Mouse (Mus musculus) lung, postnatal 0 days (tissue): Measurements from ENCODE around the gene App. TPM values are rescaled to one million over a fixed set of nuclear protein-coding genes. Genes with fewer than 3 reads are reported as not detected.
A peak's percentile ranks its signal among the peaks of the same experiment; 100 is the strongest.

ENCODE experiments used
- ATAC-seq: fragments of 200-750 bp; cut with Nextera tagmentation; 2 replicates; pipeline ENCODE4 v1.8.0; 2017; ENCODE audit warnings: moderate library complexity
- DNase-seq: peaks from one replicate; pipeline ENCODE4 v3.0.0-alpha.2; 2016; ENCODE audit warnings: low spot score
- H3K27ac ChIP-seq: fragments of 300-500 bp; sonication (generic); 2 replicates; pipeline ENCODE4 v1.5.1; 2014; ENCODE audit warnings: antibody characterized with exemption, mild to moderate bottlenecking, low read length, mixed read lengths
- H3K27me3 ChIP-seq: fragments of 300-500 bp; sonication (generic); replicated peaks from 2 replicates; pipeline ENCODE4 v1.6.1; 2014; ENCODE audit warnings: low read length, mixed read lengths; ENCODE audit not compliant: insufficient read depth
- H3K36me3 ChIP-seq: fragments of 300-500 bp; sonication (generic); 2 replicates; pipeline ENCODE4 v1.6.1; 2014; ENCODE audit warnings: low read length, mixed read lengths; ENCODE audit not compliant: insufficient read depth
- H3K4me1 ChIP-seq: fragments of 300-500 bp; sonication (generic); 2 replicates; pipeline ENCODE4 v1.6.1; 2014; ENCODE audit warnings: antibody characterized with exemption, low read depth, low read length, mixed read lengths; ENCODE audit not compliant: insufficient read depth
- H3K4me2 ChIP-seq: fragments of 300-500 bp; sonication (generic); replicated peaks from 2 replicates; pipeline ENCODE4 v1.6.1; 2014; ENCODE audit warnings: low read depth, mild to moderate bottlenecking, low read length, moderate library complexity, mixed read lengths
- H3K4me3 ChIP-seq: fragments of 300-500 bp; sonication (generic); 2 replicates; pipeline ENCODE4 v1.5.1; 2014; ENCODE audit warnings: low read depth, low read length
- H3K9ac ChIP-seq: fragments of 300-500 bp; sonication (generic); replicated peaks from 2 replicates; pipeline ENCODE4 v1.6.1; 2014; ENCODE audit warnings: low read depth, mild to moderate bottlenecking
- H3K9me3 ChIP-seq: fragments of 300-500 bp; sonication (generic); 2 replicates; pipeline ENCODE4 v1.6.1; 2016; ENCODE audit warnings: low read length, mixed read lengths
- CTCF ChIP-seq: IDR thresholded peaks from 2 replicates; pipeline ENCODE4 v1.5.1; 2016; ENCODE audit warnings: antibody characterized with exemption, mild to moderate bottlenecking
- EP300 ChIP-seq: IDR thresholded peaks from 2 replicates; pipeline ENCODE4 v1.6.1; 2016; ENCODE audit warnings: antibody characterized with exemption, mild to moderate bottlenecking, control low read depth
- WGBS: fragments of 180-500 bp; shearing (Covaris S2); extraction: QIAGEN DNeasy Blood & Tissue Kit; methylation state at CpG from one replicate; pipeline ENCODE4 v1.1.7; 2014; 5-methylcytosine and 5-hydroxymethylcytosine counted together
- polyA plus RNA-seq: library from polyadenylated mRNA; unstranded; fragments of >200 nt; fragmentation: Nextera tagmentation; extraction: Ambion mirVana; gene quantifications from 2 replicates; pipeline ENCODE4 v1.2.1, GENCODE M21; 2015

Gene App
- polyA plus RNA-seq, 1 experiment from 2014 or later, result 425 TPM

- Histone ChIP-seq H3K9ac (no peak overlapping the region), H3K36me3 (peaks cover 33% of the 10 kb centered on the region), H3K4me3 (no peak overlapping the region), H3K27me3 (no peaks in the 10 kb centered on the region), H3K9me3 (no peaks in the 10 kb centered on the region), H3K4me2 (no peak overlapping the region), H3K4me1 (peaks cover 11% of the 10 kb centered on the region), H3K27ac (peak overlapping the region; percentile 8; the same call in 1 of the 2 replicates)
- no peak for DNase-seq
- WGBS, result 83% methylated on average over 15 of the region's 15 CpGs
- TF ChIP-seq EP300, result peak; percentile 54; the same call in 1 of the 2 replicates
- TF ChIP-seq CTCF, result no peak
- ATAC-seq, result no peak; the same call in 1 of the 2 replicates
Measured at GRCm38 (mm10) chr16:84973446-84974175, 200.0 kb downstream of the App start.

GRCm38 (mm10) chr16:84971535-84972330 lies 201.8 kb downstream of the App start:
- ATAC-seq (peak; percentile 60), DNase-seq (peak; percentile 62)
- Histone ChIP-seq H3K4me1 (peaks cover 11% of the 10 kb centered on the region), H3K4me2 (0 out of 2 replicates have a peak overlapping the region, but pooled peaks have one; percentile 19), H3K27me3 (no peaks in the 10 kb centered on the region), H3K9me3 (no peaks in the 10 kb centered on the region), H3K36me3 (peaks cover 22% of the 10 kb centered on the region; the same call in 1 of the 2 replicates), H3K27ac (peak overlapping the region; percentile 66; the same call in 1 of the 2 replicates), H3K4me3 (no peak overlapping the region), H3K9ac (no peak overlapping the region)
- TF ChIP-seq EP300 (0 out of 2 replicates have a peak, but pooled peaks have one; percentile 24), CTCF (no peak)
- WGBS, result 30% methylated on average over 16 of the region's 16 CpGs

GRCm38 (mm10) chr16:84969026-84969425 lies 204.5 kb downstream of the App start:
- no peak overlapping the region for H3K4me2 ChIP-seq
- H3K4me1 ChIP-seq, result peaks cover 11% of the 10 kb centered on the region
- no peak overlapping the region for H3K4me3 ChIP-seq
- 93% methylated on average over 7 of the region's 7 CpGs for WGBS
- no peak overlapping the region for H3K9ac ChIP-seq
- no peak overlapping the region for H3K27ac ChIP-seq
- ATAC-seq, result no peak
- peaks cover 18% of the 10 kb centered on the region; the same call in 1 of the 2 replicates for H3K36me3 ChIP-seq
- no peak for DNase-seq
- no peaks in the 10 kb centered on the region for H3K9me3 ChIP-seq
- TF ChIP-seq EP300 (no peak), CTCF (no peak)
- H3K27me3 ChIP-seq, result no peaks in the 10 kb centered on the region

GRCm38 (mm10) chr16:84966983-84967382 lies 206.6 kb downstream of the App start:
- TF ChIP-seq CTCF, result no peak
- no peak for TF ChIP-seq EP300
- Histone ChIP-seq H3K4me1 (peaks cover 6% of the 10 kb centered on the region), H3K4me2 (no peak overlapping the region), H3K9me3 (no peaks in the 10 kb centered on the region), H3K27ac (no peak overlapping the region), H3K27me3 (no peaks in the 10 kb centered on the region), H3K9ac (no peak overlapping the region), H3K36me3 (peaks cover 21% of the 10 kb centered on the region; the same call in 1 of the 2 replicates), H3K4me3 (no peak overlapping the region)
- 83% methylated on average over 4 of the region's 4 CpGs for WGBS
- ATAC-seq, result peak; percentile 28; the same call in 1 of the 2 replicates
- no peak for DNase-seq

- H3K27ac ChIP-seq, result no peak overlapping the region
- no peak for DNase-seq
- no peak overlapping the region for H3K9ac ChIP-seq
- H3K9me3 ChIP-seq, result no peaks in the 10 kb centered on the region
- ATAC-seq, result no peak
- TF ChIP-seq EP300, result no peak
- no peak for TF ChIP-seq CTCF
- 84% methylated on average over 13 of the region's 13 CpGs for WGBS
- H3K27me3 ChIP-seq, result no peaks in the 10 kb centered on the region
- H3K4me2 ChIP-seq, result no peak overlapping the region
- no peak overlapping the region for H3K4me3 ChIP-seq
- H3K36me3 ChIP-seq, result peaks cover 26% of the 10 kb centered on the region; the same call in 1 of the 2 replicates
- no peaks in the 10 kb centered on the region for H3K4me1 ChIP-seq
Measured at GRCm38 (mm10) chr16:84966096-84966495, 207.5 kb downstream of the App start.

GRCm38 (mm10) chr16:84963960-84964359 lies 209.6 kb downstream of the App start:
- DNase-seq (no peak), ATAC-seq (no peak)
- Histone ChIP-seq H3K27me3 (no peaks in the 10 kb centered on the region), H3K4me1 (no peaks in the 10 kb centered on the region), H3K9me3 (no peaks in the 10 kb centered on the region), H3K4me3 (no peak overlapping the region), H3K4me2 (no peak overlapping the region), H3K9ac (no peak overlapping the region), H3K27ac (no peak overlapping the region), H3K36me3 (peaks cover 39% of the 10 kb centered on the region; the same call in 1 of the 2 replicates)
- no peak for TF ChIP-seq EP300
- TF ChIP-seq CTCF, result no peak
- WGBS, result 77% methylated on average over 9 of the region's 9 CpGs
